Mouse (Mus musculus) megakaryocyte, embryonic 14.5 days (primary cell): ENCODE measurements around the gene Mrpl23.

ENCODE experiments used
- FLI1 ChIP-seq: IDR thresholded peaks from 2 replicates; pipeline ENCODE4 v1.6.1; 2012; ENCODE audit warnings: low read length, inconsistent platforms, mixed read lengths
- GATA1 ChIP-seq: IDR thresholded peaks from 3 replicates; pipeline ENCODE4 v1.6.1; 2012; ENCODE audit warnings: mixed read lengths, low read length, inconsistent platforms, borderline replicate concordance

DNA sequence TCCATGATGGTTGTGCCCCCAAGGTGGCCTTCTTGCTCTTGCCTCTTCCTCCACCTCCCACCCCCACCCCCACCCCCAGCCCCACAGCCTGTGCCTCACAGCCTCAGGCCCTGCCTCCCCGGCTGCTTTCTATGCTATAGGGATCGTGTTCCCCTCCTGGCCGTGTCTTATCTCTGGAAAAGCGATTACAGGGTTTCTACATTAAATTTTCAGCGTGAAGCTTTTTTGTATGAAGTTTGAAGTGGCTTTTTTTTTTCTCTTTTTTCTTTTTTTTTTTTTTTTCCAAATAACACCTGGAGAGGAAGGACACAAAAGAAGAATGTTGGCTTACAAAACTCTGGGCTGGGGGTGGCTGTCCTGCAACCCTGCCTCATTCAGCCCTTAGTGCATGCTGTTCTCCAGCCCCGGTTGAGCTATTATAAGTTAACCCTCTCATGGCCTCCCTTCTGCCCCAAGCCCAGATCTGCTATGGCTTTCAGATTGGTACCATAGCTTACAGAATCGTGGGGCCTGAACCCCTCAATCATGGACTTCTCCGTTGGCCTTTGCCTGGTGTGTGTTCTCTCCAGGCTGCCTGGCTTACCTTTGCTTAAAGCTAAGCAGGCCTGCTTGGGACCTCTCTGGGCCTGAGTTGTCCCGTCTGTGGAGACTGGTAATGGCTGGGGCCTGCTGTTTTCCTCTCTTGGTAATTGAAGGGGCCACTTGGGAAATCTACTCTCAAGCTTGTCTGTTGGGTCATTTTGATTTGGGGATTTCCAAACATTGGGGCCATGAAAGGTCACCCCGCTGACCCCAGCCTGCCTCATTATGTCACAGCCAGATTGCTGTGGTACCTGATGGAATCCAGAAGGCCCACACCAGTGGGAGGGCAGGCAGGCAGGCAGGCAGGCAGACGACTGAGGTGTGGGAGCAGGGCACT lies 21.2 kb downstream of the Mrpl23 start:
- TF ChIP-seq FLI1, result no peak
- no peak for TF ChIP-seq GATA1
